Comparison of ENCODE assay signal across 47 mouse cellular contexts in genomic region chr6:41653173-41653572, GRCm38 (mm10). TPM values are rescaled to one million over a fixed set of nuclear protein-coding genes. Genes with fewer than 3 reads are reported as not detected.
"Had no signal": no experiment of that assay in that cellular context is flagged by ENCODE, and none has a peak within 500 bp of the region (broad histone marks: within the 10 kb centered on the region; RNA-seq: fewer than 3 reads in every experiment).

No protein-coding gene starts in this region.

- H3K9ac ChIP-seq: limb, embryonic 12.5 days; limb, embryonic 13.5 days; limb, embryonic 15.5 days; liver, embryonic 12.5 days; liver, embryonic 13.5 days; liver, embryonic 14.5 days; liver, embryonic 15.5 days; liver, postnatal 0 days; lung, embryonic 14.5 days; lung, embryonic 15.5 days; midbrain, embryonic 12.5 days; midbrain, embryonic 13.5 days; midbrain, embryonic 15.5 days; neural tube, embryonic 12.5 days; neural tube, embryonic 13.5 days had no signal

- H3K4me3 ChIP-seq: limb, embryonic 10.5 days; limb, embryonic 12.5 days; limb, embryonic 13.5 days; limb, embryonic 15.5 days; liver, embryonic 12.5 days; liver, embryonic 13.5 days; liver, embryonic 15.5 days; lung, embryonic 15.5 days; megakaryocyte, embryonic 14.5 days; midbrain, embryonic 10.5 days; midbrain, embryonic 12.5 days; midbrain, embryonic 13.5 days; midbrain, embryonic 15.5 days; myocyte; neural tube, embryonic 12.5 days; neural tube, embryonic 13.5 days had no signal

- ATAC-seq: liver, embryonic 12.5 days; liver, postnatal 0 days; lung, postnatal 0 days; midbrain, embryonic 13.5 days; midbrain, embryonic 15.5 days; midbrain, embryonic 16.5 days had no signal

- H3K36me3 ChIP-seq: limb, embryonic 10.5 days; limb, embryonic 12.5 days; limb, embryonic 13.5 days; limb, embryonic 15.5 days; liver, embryonic 12.5 days; liver, embryonic 13.5 days; liver, embryonic 15.5 days; lung, embryonic 15.5 days; midbrain, embryonic 10.5 days; midbrain, embryonic 12.5 days; midbrain, embryonic 13.5 days; midbrain, embryonic 15.5 days; neural tube, embryonic 12.5 days; neural tube, embryonic 13.5 days had no signal

- DNase-seq: left cerebral cortex, postnatal 4 days; liver; liver, embryonic 13.5 days; liver, postnatal 0 days; lung, adult 18-20 months; lung, adult 2 months; lung, embryonic 14.5 days; lung, postnatal 10 days; lung, postnatal 14 days; lung, postnatal 36 days; lung, postnatal 4 days; midbrain, embryonic 14.5 days had no signal

- H3K27me3 ChIP-seq: limb, embryonic 12.5 days; limb, embryonic 13.5 days; limb, embryonic 15.5 days; liver, embryonic 12.5 days; liver, embryonic 13.5 days; liver, embryonic 15.5 days; lung, embryonic 15.5 days; midbrain, embryonic 12.5 days; midbrain, embryonic 13.5 days; midbrain, embryonic 15.5 days; neural tube, embryonic 12.5 days; neural tube, embryonic 13.5 days had no signal

- H3K27ac ChIP-seq: limb, embryonic 10.5 days; limb, embryonic 12.5 days; limb, embryonic 13.5 days; limb, embryonic 15.5 days; liver, embryonic 12.5 days; liver, embryonic 13.5 days; liver, embryonic 14.5 days; liver, embryonic 15.5 days; lung, embryonic 15.5 days; macrophage; midbrain, embryonic 10.5 days; midbrain, embryonic 12.5 days; midbrain, embryonic 13.5 days; midbrain, embryonic 15.5 days; neural tube, embryonic 12.5 days; neural tube, embryonic 13.5 days had no signal

- H3K9me3 ChIP-seq: limb, embryonic 10.5 days; limb, embryonic 12.5 days; limb, embryonic 13.5 days; limb, embryonic 15.5 days; liver, embryonic 12.5 days; liver, embryonic 13.5 days; liver, embryonic 15.5 days; lung, embryonic 15.5 days; megakaryocyte, embryonic 14.5 days; midbrain, embryonic 10.5 days; midbrain, embryonic 12.5 days; midbrain, embryonic 13.5 days; midbrain, embryonic 15.5 days; neural tube, embryonic 12.5 days; neural tube, embryonic 13.5 days had no signal

- H3K4me2 ChIP-seq: limb, embryonic 12.5 days; limb, embryonic 13.5 days; limb, embryonic 15.5 days; liver, embryonic 11.5 days; liver, embryonic 12.5 days; liver, embryonic 13.5 days; liver, embryonic 15.5 days; lung, embryonic 14.5 days; lung, embryonic 15.5 days; midbrain, embryonic 11.5 days; midbrain, embryonic 12.5 days; midbrain, embryonic 13.5 days; midbrain, embryonic 15.5 days; neural tube, embryonic 12.5 days; neural tube, embryonic 13.5 days had no signal

- H3K4me1 ChIP-seq: limb, embryonic 10.5 days; limb, embryonic 12.5 days; limb, embryonic 13.5 days; limb, embryonic 15.5 days; liver, embryonic 12.5 days; liver, embryonic 13.5 days; liver, embryonic 15.5 days; lung, embryonic 15.5 days; midbrain, embryonic 10.5 days; midbrain, embryonic 12.5 days; midbrain, embryonic 13.5 days; midbrain, embryonic 15.5 days; neural tube, embryonic 12.5 days; neural tube, embryonic 13.5 days had no signal

RNA-seq across cellular contexts. Expression of gene Trpv6, which starts 17.0 kb away (rescaled TPM):
- total RNA-seq: liver, adult 2 months; megakaryocyte, adult 5-6 weeks; megakaryocyte-erythroid progenitor cell, adult 5-6 weeks; midbrain, postnatal 0 days; monocyte, adult 5-6 weeks had no signal
- polyA plus RNA-seq: liver, adult 2 months; liver, postnatal 0 days; macrophage had no signal

RNA-seq across cellular contexts. Expression of gene Trpv5, which starts 27.4 kb away (rescaled TPM):
- total RNA-seq: left cerebral cortex, postnatal 10 days; left cerebral cortex, postnatal 14 days; left cerebral cortex, postnatal 25 days; left cerebral cortex, postnatal 36 days; left cerebral cortex, postnatal 4 days; liver, adult 2 months; megakaryocyte, adult 5-6 weeks; midbrain, postnatal 0 days; monocyte, adult 5-6 weeks had no signal
- polyA plus RNA-seq: limb, embryonic 10.5 days; limb, embryonic 11.5 days; limb, embryonic 12.5 days; limb, embryonic 13.5 days; limb, embryonic 14.5 days; limb, embryonic 15.5 days; liver, adult 2 months; liver, embryonic 13.5 days; lung, adult 2 months; lung, embryonic 14.5 days; lung, embryonic 15.5 days; lung, embryonic 16.5 days; lung, postnatal 0 days; macrophage; midbrain, embryonic 10.5 days; midbrain, embryonic 11.5 days; midbrain, embryonic 12.5 days; midbrain, embryonic 13.5 days; midbrain, embryonic 14.5 days; midbrain, embryonic 15.5 days; midbrain, embryonic 16.5 days; midbrain, postnatal 0 days; myocyte; neural tube, embryonic 11.5 days; neural tube, embryonic 12.5 days; neural tube, embryonic 13.5 days had no signal

RNA-seq across cellular contexts. Expression of gene Llcfc1, which starts 31.1 kb away (rescaled TPM):
- total RNA-seq: left cerebral cortex, postnatal 10 days; left cerebral cortex, postnatal 14 days; left cerebral cortex, postnatal 25 days; left cerebral cortex, postnatal 36 days; left cerebral cortex, postnatal 4 days; liver, adult 2 months; megakaryocyte, adult 5-6 weeks; megakaryocyte-erythroid progenitor cell, adult 5-6 weeks; midbrain, postnatal 0 days; monocyte, adult 5-6 weeks had no signal
- polyA plus RNA-seq: limb, embryonic 10.5 days; limb, embryonic 11.5 days; limb, embryonic 12.5 days; limb, embryonic 13.5 days; limb, embryonic 14.5 days; limb, embryonic 15.5 days; liver, adult 2 months; liver, embryonic 11.5 days; liver, embryonic 12.5 days; liver, embryonic 13.5 days; liver, embryonic 14.5 days; liver, embryonic 16.5 days; liver, postnatal 0 days; lung, adult 2 months; lung, embryonic 14.5 days; lung, embryonic 15.5 days; lung, embryonic 16.5 days; lung, postnatal 0 days; macrophage; midbrain, embryonic 10.5 days; midbrain, embryonic 11.5 days; midbrain, embryonic 12.5 days; midbrain, embryonic 13.5 days; midbrain, embryonic 14.5 days; midbrain, embryonic 15.5 days; midbrain, embryonic 16.5 days; midbrain, postnatal 0 days; myocyte; neural tube, embryonic 11.5 days; neural tube, embryonic 12.5 days; neural tube, embryonic 13.5 days had no signal

RNA-seq across cellular contexts. Expression of gene Kel, which starts 51.0 kb away (rescaled TPM):
- total RNA-seq: left cerebral cortex, postnatal 10 days; left cerebral cortex, postnatal 14 days; left cerebral cortex, postnatal 25 days; left cerebral cortex, postnatal 36 days; left cerebral cortex, postnatal 4 days; liver, adult 2 months; midbrain, postnatal 0 days; monocyte, adult 5-6 weeks had no signal
- polyA plus RNA-seq: liver, adult 2 months; lung, adult 2 months; macrophage; myocyte had no signal
